Mouse (Mus musculus) heart, adult 11 months (tissue): Measurements from ENCODE around the gene Iqsec1.

ENCODE experiments used
- DNase-seq: peaks from one replicate; pipeline ENCODE4 v3.0.0; 2022

Gene Iqsec1

DNA sequence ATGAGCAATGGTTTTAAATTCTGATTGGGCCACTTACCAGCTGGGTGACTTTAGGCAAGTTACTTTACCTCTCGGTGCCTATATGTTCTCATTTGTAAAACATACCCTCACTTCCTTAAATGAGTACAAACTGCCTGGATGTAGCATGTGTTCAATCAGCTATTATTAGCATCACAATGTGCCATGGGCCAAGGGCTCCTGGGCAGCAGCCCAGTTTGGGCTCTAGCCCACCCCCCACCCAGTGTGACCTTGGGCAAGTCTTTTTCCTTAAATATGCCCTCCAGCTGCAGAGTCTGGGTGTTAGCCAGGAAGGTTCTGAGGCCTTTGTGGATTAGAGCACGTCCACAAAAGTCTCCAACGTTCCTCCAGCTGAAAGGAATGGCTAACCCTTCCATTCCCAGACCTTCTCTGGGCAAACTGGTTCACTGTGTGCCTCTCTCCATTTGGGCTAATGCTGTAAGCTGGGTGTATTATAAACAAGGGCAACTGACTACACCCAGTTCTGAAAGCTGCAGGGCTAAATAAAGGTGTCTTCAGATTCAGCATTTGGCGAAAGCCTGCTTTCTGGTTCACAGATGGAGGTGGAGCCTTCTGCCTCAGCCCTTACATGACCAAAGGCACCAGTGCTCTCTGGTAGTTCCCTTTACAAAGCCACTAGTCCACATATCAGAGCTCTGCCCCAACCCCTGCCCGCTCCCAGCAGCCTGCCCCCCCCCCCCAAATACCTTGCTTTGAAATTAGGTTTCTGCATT, 101.3 kb downstream of the Iqsec1 start:
- DNase-seq: peak; percentile 82

DNA sequence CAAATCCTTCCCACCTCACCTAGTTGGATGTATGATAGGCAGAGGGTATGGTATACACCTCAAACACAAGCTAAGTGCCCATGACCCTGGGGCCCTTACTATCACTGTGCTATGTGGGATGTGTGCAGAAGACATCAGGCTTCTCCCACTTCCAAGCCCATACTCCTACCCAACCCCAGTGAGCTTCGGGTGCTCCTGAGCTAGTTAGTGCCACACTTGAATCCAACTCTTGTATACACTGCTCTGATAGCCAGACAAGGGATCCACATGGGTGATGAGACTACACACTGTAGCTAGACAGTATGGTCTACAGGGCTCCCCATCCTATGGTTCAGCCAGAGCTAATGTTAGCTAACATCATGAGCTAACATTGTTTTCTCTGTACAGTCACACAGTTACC, 102.9 kb downstream of the Iqsec1 start:
- DNase-seq: peak; percentile 63

DNA sequence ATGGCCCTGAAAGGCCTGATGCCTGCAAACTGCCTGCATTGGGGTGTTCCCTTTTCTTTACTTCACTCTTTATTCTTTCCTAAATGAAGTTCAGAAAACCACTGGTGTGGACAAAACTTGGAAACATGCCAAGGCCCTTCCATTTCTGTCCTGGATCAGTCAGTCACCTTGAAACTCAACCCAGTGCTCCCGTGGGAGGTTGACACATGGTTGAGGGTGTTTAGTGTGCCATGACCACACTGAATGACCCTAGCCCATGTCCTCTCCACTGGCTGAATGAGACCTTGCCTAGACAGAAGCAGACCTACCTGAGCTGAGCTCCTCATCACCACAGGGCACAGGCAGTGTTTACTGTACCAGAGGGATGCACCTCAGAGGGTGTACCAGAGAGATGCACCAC, 103.9 kb downstream of the Iqsec1 start:
- peak; percentile 91 for DNase-seq

DNA sequence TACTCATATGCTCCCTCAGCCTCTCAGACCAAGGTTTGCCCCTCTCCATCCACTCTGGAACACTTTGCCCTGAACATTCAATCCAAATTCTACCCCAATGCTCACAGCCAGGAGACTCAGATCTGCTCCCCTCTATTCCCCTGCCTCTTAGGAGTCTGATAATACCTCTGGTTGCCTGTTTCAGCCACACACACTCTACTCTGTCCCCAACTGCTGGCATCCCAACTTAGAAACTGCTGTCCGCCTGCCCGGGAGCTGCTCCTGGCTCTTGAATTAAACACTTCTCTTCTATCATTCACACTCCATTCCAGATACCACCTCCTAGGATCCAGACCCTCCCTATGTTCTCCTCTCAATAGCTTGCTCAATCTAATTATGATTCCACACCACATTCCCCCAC, 107.5 kb downstream of the Iqsec1 start:
- DNase-seq: no peak

DNA sequence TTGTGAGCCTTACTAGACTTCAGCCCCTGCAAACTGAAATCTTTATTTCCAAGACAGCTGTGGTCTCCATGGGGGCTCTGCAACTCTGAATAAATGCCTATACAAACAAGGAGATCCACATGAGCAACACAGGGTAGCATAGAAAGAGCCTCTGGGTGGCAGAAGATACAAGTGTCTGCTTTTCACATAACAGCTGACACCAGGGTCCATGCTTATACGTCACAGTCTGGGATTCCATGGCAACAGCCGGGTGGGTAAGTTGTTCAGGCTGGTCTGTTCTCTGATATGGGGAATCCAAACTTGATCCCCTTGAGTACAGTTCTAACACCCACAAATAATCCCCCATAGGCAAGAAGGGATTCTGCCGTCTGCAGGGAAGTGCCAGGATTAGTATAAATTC, 108.1 kb downstream of the Iqsec1 start:
- no peak for DNase-seq

DNA sequence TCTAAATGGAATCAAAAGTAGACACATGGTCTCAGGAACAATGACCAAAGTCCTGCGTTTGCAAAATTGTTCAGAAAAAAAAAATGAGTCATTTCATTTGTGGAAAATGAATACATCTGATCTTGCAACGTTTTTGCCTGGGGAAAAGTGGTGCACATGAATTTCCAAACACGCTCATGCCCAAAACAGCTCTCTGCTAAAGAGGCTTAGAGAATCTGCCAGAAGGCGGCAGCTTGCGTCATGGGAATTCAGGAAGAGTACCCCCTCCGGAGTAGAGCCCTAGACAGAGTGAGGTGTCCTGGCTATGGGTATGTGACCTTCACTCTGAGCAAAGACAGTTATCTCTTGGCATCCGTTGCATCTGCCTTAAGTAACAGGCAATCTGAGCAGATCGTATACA, 116.9 kb downstream of the Iqsec1 start:
- no peak for DNase-seq

DNA sequence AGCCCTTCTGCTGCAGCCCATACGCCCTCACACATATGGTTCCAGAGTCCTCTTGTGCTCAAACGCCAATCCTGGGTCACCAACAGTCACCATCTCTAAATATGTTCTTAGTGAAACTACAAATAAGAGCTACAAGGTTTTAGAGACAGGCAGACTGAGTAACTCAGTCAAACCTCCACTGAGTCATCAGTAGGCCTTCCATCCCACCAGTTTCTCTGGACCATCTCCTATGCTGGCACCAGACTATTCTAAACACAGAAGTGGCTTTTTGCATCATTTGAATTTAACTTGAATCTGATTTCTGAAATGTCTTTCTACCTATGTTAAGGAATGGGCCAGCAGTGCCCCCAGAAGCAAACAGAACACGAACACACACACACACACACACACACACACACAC, 120.5 kb downstream of the Iqsec1 start:
- DNase-seq: peak; percentile 18

DNA sequence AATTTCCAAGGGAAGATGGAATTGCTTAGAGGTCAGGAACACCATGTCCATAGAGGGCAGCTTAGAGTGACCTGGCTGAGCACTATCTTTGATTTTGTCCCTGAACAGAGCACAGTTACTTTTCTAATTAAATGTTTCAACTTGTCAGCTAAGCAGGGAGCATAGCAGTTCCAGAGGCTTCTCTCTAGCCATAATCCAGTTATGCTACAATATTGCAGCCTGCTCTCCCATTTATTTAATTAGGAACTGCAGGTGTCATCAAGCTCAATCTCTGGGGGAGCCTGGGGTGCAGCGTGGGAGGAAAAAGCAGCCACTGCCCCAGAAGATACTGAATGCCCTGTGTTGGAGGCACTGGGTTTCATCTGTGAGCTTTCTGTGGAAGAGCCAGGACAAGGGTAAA, 127.1 kb downstream of the Iqsec1 start:
- DNase-seq: peak; percentile 41

DNA sequence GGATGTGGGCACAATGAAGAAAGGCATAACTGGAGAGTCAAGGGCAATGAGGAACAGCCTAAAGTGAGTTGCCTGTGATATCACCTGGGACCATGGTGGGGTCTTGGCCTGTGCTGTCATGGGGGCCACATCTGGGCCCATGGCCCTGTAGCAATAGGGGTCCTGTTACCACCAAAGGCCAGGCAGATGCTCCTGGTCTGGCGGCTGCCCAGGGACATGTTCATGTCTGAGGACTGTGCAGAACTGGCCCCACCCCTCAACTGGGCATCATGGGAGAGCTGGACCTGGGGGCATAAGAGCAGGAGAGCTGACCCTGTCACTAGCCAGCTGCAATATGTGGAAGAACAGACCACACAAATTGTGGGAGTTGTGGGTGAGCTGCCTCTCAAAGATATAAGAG, 130.6 kb downstream of the Iqsec1 start:
- peak; percentile 88 for DNase-seq

DNA sequence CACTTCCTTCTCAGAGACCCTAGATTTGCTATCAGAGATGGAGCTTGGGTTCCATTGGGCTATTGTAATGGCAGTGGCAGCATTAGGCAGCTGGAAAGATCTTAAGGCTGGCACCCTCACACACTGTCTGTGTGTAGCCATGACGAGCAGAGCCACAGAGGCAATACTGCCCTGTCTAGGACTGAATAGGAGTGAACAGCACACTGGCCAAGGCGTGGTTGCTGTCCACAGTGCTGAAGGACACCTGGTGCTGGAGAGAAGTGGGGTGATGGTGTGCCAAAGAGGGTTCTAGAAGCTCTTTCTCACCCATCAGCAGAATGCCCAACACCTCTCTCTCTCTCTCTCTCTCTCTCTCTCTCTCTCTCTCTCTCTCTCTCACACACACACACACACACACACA, 136.1 kb downstream of the Iqsec1 start:
- peak; percentile 61 for DNase-seq

DNA sequence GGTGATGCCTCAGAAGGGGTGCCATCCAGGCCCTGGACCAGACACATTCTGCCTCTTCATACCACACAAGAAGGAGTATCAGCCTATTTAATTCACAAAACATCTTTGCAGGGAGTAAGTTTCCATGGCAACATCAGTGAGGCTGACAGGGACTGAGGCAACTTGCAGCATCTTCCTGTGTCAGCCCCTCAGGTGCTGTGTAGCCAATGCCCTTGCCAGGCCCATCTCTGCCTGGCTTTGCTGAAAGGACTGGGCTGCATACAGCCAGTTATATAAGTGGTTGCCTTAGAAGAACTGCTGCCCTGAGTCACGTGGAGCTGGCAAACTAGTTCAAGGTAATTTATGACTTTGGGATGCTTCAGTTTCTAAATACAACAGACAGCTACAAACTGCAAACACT, 140.4 kb downstream of the Iqsec1 start:
- DNase-seq: no peak

DNA sequence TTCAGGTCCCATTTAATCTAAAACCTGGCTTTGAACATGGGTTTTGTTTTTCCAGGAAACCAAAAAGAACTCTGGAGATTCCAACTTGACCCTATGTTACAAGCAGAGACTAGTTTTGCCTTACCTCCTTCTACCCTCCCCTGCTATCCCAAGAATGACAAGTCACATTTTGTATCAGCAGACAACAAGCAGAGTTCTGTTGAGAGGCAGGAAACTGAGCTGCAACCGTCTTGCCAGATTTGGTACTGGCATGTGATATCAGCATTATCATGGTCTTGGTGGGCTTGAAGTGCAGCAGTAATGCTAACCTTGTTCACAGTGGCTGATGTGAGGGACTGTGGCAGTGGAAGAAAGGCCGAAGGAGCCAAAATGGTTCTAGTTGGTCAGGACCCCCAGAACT, 141.0 kb downstream of the Iqsec1 start:
- no peak for DNase-seq

DNA sequence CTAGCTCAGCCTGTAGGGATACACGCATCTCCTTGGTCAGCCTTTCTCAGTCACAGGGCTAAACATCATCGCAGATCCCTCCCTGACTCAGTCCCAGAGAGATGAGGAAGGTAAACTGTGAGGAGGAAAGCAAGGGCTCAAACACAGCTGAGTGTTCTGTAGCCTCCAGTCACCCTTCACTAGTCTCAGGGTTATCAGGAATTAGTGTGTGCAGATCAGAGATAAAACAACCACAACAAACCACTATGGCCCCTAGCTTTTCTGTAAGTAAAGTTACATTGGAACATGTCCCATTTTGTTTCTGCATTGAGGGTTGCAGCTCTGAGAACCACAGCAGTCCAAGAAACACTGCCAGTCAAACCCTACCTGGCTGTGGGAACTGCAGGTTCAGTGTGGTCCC, 148.5 kb downstream of the Iqsec1 start:
- DNase-seq: peak; percentile 56

DNA sequence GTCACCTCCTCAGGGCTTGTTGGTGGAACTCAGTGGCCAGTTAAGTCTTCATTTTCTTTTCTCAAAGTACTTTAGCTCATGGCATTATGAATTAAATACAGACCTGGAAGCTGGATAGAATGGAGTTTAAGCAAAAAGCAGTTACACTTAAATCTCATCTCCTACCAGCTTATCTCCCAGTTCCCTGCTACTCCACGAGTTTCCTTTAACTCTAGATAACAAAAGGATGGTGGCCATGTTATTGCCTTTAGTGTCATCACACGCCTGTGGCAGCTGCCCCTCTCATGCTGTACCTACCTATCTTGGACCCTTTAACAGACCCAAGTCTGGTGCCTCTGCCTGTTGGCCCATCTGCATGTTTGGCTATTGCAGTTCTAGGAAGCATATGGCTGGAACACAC, 151.7 kb downstream of the Iqsec1 start:
- peak; percentile 33 for DNase-seq

DNA sequence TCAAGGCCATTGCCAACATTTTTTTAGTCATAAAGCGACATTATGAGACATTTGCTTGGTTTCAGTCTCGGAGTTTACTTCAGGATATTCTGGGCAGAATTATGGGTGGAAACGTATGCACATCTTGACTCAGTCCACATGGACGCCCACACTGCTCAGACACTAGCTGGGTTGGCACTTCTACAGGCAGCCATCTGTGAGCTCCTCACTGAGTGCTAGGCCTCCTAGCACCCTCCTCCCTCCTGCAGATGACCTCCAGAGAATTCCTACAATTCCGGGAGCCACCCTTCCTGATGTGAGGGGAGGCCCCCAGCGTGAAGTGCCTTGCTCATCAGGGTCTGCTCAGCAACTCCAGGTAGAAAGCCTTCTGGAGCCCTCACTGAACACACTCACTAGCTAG, 158.9 kb downstream of the Iqsec1 start:
- peak; percentile 82 for DNase-seq

DNA sequence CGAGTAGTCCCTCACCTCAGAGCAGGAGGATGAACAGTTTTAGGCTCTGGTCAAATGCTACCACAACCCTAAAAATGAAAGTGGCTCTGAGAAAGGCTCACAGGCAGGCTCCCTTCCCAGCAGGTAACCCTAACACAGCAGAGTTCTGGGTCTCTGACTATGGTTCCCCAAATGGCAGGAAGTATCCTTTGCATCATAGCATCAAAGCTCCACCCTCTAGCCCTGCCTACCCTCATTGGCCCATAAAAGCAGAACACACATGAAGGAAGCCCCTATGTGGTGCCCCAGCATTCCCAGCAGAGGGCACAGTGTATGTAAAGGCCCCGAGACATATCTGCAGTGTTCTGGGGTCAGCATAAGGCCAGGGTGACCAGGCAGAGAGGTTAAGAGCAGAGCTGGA, 163.4 kb downstream of the Iqsec1 start:
- DNase-seq: peak; percentile 74

DNA sequence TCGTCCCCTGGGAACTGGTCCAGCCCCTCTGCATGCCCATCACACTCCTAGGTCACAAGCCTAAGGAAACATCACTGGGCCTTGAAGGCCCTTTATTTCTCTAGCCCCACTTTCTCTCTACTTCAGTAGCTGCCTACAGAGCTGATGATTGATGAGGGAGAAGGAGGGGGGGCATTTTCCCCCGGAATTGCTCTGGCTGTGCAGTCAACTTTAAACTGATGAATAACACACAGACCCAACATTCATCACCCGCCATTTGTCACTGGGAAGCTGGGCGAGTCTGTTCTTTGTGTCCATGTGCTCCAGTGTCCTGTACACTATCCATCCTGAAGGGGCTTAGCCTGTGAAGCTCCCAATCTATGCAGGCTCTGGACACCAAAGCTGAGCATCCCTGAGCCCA, 165.2 kb downstream of the Iqsec1 start:
- DNase-seq: no peak

DNA sequence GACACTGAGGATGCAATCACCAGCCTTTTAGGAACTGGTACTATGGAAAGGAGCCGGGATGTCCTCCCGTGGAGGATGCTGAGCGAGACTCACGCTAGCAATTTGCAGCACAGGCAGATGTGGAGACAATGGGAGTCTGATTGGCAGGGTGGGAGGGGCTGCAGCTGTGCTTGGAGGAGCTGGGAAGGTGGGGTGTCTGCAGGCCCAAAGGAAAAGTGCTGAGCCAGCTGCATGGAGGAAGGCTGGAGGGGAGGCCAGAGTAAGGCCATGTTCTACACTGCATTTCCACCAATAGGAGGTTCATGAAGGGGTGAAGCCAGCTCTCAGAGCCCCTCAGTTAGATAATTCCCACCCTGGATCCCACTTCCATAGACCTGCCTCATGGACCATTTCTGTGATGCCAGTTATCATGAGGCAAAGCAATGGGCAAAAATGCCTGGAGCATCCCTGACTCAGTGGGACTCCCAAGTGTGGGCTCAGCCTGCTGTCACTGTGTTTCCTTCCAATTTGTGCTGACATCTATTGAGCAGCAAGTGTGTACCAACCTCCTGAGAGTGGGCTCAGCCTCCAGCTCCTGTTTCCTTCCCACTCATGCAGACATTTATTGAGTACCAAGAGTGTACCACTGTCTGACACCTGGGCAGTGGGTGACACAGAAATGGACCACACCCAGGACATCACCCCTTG, 166.4 kb downstream of the Iqsec1 start:
- peak; percentile 60 for DNase-seq

DNA sequence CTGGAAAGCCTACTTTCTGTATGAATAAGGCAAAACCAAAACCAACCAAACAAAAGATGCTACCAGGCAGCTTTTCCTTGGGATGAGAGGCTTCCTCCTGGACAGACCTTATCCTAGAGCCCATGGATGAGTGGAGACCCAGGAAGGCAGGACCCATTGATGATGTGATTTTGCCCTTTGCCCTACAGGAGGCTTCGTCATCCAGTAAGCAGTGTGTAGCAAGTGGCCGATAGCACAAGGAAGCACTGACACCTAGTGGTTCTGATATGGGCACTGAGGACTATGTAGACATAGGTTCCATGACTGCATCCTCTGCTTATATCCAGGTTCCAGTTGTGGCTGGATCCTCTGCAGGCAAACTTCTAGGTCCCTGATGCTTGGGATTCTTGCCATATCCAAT, 168.6 kb downstream of the Iqsec1 start:
- no peak for DNase-seq

DNA sequence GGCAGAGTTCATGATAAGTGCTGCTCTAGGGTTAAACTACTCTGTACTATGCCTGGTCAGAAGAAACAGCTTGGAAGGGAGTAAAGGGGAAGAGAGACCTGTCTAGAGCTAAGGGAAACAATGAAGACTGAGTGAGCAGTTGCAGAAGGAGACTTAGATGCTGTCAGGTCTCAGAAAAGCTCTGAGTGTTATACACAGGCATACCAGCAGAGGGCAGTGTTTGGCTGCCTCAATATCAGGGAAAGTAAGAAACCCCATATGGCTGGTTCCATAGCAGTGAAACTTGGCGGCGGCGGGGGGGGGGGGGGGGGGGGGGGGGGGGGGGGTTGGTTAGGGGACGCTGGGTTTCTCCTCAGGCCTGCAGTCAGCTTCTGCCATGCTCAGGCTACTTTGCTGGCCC, 169.5 kb downstream of the Iqsec1 start:
- no peak for DNase-seq

DNA sequence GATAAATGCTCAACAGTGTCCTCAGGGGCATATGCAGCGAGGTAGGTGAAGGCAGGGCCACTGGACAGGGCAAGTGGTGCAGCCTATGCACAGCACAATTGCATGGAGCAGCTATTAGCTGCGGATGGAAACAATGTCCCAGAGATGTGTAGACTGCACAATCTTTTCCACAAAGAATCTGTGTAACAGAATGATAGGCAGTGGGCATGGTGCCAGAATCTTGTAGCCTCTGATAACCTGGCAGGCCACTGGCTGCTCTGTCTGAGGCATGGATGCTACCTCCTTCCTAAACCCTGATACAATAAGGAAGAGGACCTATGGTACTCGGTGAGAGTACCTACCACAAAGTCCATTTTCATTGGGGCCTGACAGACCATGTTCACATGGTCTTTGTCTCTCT, 171.9 kb downstream of the Iqsec1 start:
- DNase-seq: no peak

DNA sequence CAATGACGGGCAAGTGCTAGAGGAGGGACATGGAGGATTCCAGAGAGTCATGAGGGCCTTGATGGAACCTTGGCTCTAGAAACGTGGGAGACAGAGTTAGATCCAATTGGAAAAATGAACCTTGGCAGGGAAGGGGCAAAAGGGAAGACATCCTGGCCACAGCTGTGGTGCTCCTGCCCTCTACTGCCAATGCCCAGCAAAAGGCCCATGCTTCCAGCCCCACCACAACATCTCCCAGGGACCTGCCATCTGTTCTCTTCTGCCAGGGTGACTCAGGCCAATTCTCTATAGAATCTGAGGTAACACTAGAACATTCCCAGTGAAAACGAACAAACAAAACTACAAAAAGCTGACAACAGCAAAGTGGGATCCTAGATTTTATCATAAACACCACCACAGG, 173.1 kb downstream of the Iqsec1 start:
- DNase-seq: no peak

DNA sequence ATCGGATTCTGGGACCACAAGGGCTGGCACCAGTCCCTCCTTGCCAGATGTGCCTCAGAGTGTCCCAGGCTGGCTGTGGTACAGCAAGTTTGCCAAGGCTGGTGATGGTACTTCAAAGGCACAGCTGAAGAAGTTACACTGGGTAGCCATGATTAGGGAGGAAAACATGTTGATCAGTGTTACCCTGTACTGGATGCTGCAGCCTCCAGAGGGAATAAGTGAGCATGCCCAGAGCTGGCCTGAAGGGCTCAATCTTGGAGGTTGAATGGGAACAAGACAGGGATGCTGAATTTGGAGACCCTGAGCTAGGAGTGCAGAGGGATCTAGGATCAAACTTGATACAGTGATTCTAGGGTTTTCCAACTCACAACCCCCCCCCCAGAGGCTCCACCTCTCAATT, 175.0 kb downstream of the Iqsec1 start:
- DNase-seq: no peak

DNA sequence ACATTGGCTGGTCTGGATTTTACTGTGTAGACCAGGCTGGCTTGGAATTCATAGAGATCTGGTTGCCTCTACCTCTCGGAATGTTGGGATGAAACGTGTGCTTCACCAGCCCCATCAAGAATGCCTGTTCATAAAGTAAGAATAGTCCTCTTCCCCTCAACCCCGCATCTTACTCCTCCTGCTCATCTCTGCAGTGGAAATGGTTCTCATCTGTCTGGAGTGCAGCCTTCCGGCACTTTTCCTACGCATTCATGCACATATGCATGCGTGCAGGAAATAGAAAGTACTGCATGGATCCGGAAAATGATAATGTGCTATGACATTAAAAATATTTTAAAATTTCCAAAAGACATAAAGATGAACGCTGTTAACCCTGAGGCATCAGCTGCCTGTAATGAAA, 175.9 kb downstream of the Iqsec1 start:
- no peak for DNase-seq

DNA sequence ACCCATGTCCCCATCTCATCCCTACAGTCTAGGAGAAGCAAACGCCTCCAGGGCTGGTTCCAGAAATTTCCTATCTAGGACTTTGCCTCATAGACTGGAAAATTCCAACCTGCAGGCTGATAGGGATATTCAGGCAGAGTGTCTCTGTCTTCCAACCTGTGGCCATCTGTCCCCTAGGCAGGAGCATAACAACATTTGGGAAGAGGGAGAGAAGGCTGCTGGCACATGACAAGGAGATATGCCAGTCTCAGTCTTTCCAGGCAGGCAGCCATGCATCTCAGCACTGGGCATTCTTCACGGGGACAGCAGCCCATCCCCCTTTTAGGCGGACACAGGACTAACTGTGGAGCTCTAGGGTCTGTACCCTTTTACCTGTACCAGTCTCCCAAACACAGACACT, 176.4 kb downstream of the Iqsec1 start:
- DNase-seq: no peak
